Mouse (Mus musculus) embryo, embryonic 11.5 days (tissue): Measurements from ENCODE around the gene Catsper4.
"Not testable (repeated sequence)": the region's sequence is repeated elsewhere in the genome, so short reads cannot be mapped to it uniquely, and the experiment has no call there.

Experiments
- DNase-seq: peaks from one replicate; pipeline ENCODE4 v3.0.0-alpha.2; 2012; ENCODE audit warnings: low read depth, low spot score

Catsper4 gene

GRCm38 (mm10) chr4:134227194-134227593, at the start of gene Catsper4:
Gene Catsper4, minus strand, starts transcription at chr4:134227383.
- DNase-seq: no peak

GRCm38 (mm10) chr4:134273417-134274345, 46.5 kb upstream of the Catsper4 start:
- no peak for DNase-seq

GRCm38 (mm10) chr4:134272731-134273416, 45.7 kb upstream of the Catsper4 start:
- DNase-seq: no peak

- no peak for DNase-seq
Measured at GRCm38 (mm10) chr4:134271979-134272378, 44.8 kb upstream of the Catsper4 start.

- DNase-seq: not testable (repeated sequence)
Measured at GRCm38 (mm10) chr4:134269622-134270021, 42.4 kb upstream of the Catsper4 start.

GRCm38 (mm10) chr4:134268102-134268655, 41.0 kb upstream of the Catsper4 start:
- DNase-seq: no peak

- DNase-seq: no peak
Measured at GRCm38 (mm10) chr4:134265860-134266585, 38.8 kb upstream of the Catsper4 start.

GRCm38 (mm10) chr4:134263191-134263590, 36.0 kb upstream of the Catsper4 start:
- no peak for DNase-seq

- DNase-seq: no peak
Measured at GRCm38 (mm10) chr4:134258354-134258753, 31.2 kb upstream of the Catsper4 start.

- no peak for DNase-seq
Measured at GRCm38 (mm10) chr4:134257198-134258009, 30.2 kb upstream of the Catsper4 start.

- no peak for DNase-seq
Measured at GRCm38 (mm10) chr4:134256407-134257197, 29.4 kb upstream of the Catsper4 start.

- no peak for DNase-seq
Measured at GRCm38 (mm10) chr4:134255854-134256253, 28.7 kb upstream of the Catsper4 start.

- DNase-seq: no peak
Measured at GRCm38 (mm10) chr4:134254835-134255234, 27.7 kb upstream of the Catsper4 start.

GRCm38 (mm10) chr4:134253722-134254324, 26.6 kb upstream of the Catsper4 start, which contains the start of gene Grrp1:
Gene Grrp1, minus strand, starts transcription at chr4:134254106.
- no peak for DNase-seq

- no peak for DNase-seq
Measured at GRCm38 (mm10) chr4:134252911-134253721, 25.9 kb upstream of the Catsper4 start.

GRCm38 (mm10) chr4:134252131-134252910, 25.1 kb upstream of the Catsper4 start:
- no peak for DNase-seq

GRCm38 (mm10) chr4:134251241-134252130, 24.3 kb upstream of the Catsper4 start:
- no peak for DNase-seq
